21 mouse cellular contexts compared by ENCODE assay signal in the genomic region with DNA sequence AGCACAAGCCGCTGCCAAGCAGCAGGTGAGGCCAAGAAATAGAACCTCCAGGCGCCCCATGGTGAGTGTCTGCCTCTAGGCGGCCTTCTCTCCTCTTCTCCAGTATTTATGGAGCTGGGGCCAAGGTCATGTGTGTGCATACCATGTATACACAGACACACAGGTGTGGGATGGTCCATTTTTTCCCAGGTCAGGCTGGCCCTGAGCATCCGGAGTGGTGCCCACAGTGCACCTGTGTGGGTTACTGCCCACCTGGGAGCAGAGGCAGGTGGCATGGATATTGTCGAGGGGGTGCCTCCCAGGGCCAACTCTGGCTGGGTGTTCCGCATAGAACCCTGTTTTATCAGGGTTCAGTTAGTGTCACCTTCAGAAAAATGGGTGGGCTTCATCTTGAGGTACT. TPM values are rescaled to one million over a fixed set of nuclear protein-coding genes. Genes with fewer than 3 reads are reported as not detected.
DNase-seq lines count a peak whose midpoint lies in the region; ATAC-seq and TF ChIP-seq lines count a peak whose summit lies in the region.
"Had no signal": no experiment of that assay in that cellular context is flagged by ENCODE, and none has a peak within 500 bp of the region (broad histone marks: within the 10 kb centered on the region; RNA-seq: fewer than 3 reads in every experiment).

Gene Cel (minus strand): TSS at position 101 of the 400 bp plus-strand sequence.

- peak; percentile 46 for ATAC-seq in intestine, embryonic 15.5 days
- ATAC-seq in limb, embryonic 13.5 days (ENCODE audit: low FRiP score, low read depth) = no peak
- no peak for ATAC-seq in erythroid progenitor cell, adult 5-6 weeks (replicated peaks; ENCODE audit: low FRiP score, poor library complexity, severe bottlenecking)
- ATAC-seq: forebrain, embryonic 13.5 days; forebrain, postnatal 0 days had no signal

- H3K4me1 ChIP-seq in spleen, adult 2 months (ENCODE audit: control insufficient read depth, insufficient read depth, insufficient read length) = no peaks in the 10 kb centered on the region
- no peaks in the 10 kb centered on the region for H3K4me1 ChIP-seq in intestine, embryonic 15.5 days (replicated peaks)
- 0 out of 2 replicates have a peak, but pooled peaks cover 10% of the 10 kb centered on the region for H3K4me1 ChIP-seq in limb, embryonic 13.5 days
- H3K4me1 ChIP-seq: forebrain, embryonic 13.5 days; heart, embryonic 13.5 days; hindbrain, embryonic 15.5 days had no signal

- H3K4me3 ChIP-seq in spleen, adult 2 months (ENCODE audit: extremely low read depth, insufficient read depth, insufficient read length) = no peak within 1 kb of the TSS
- no peak within 1 kb of the TSS for H3K4me3 ChIP-seq in intestine, embryonic 15.5 days (replicated peaks)
- no peak within 1 kb of the TSS for H3K4me3 ChIP-seq in limb, embryonic 13.5 days
- H3K4me3 ChIP-seq: forebrain, embryonic 13.5 days; heart, embryonic 13.5 days; hindbrain, embryonic 15.5 days had no signal

- no peaks in the 10 kb centered on the region for H3K9me3 ChIP-seq in intestine, embryonic 15.5 days
- H3K9me3 ChIP-seq in limb, embryonic 13.5 days = no peaks in the 10 kb centered on the region
- H3K9me3 ChIP-seq: forebrain, embryonic 13.5 days; heart, embryonic 13.5 days; hindbrain, embryonic 15.5 days had no signal

- DNase-seq in spleen, adult 2 months (ENCODE audit: low read depth in 1 of 2, low spot score in 2 of 2) = no peak
- no peak for DNase-seq in spleen, postnatal 14 days (ENCODE audit: low spot score in 2 of 2)
- DNase-seq in ovary, postnatal 10 days (ENCODE audit: low spot score) = no peak
- DNase-seq: adrenal gland, adult 8-10 months; adrenal gland, postnatal 36 days; cerebellum, postnatal 10 days; forebrain, postnatal 0 days; gastrocnemius, postnatal 36 days; heart, adult 11 months; heart, postnatal 36 days had no signal

- no peak within 1 kb of the TSS for H3K9ac ChIP-seq in intestine, embryonic 15.5 days
- H3K9ac ChIP-seq in limb, embryonic 13.5 days = no peak within 1 kb of the TSS
- H3K9ac ChIP-seq: forebrain, embryonic 13.5 days; forebrain, postnatal 0 days; heart, embryonic 13.5 days; hindbrain, embryonic 15.5 days had no signal

- peaks cover 7% of the 10 kb centered on the region for H3K36me3 ChIP-seq in spleen, adult 2 months (ENCODE audit: control insufficient read depth, insufficient read depth, low read length)
- peaks cover 16% of the 10 kb centered on the region for H3K36me3 ChIP-seq in intestine, embryonic 15.5 days
- peaks cover 35% of the 10 kb centered on the region for H3K36me3 ChIP-seq in limb, embryonic 13.5 days

- H3K27me3 ChIP-seq in spleen, adult 2 months (ENCODE audit: control insufficient read depth, insufficient read depth, low read length) = no peaks in the 10 kb centered on the region
- H3K27me3 ChIP-seq in intestine, embryonic 15.5 days (replicated peaks) = no peaks in the 10 kb centered on the region
- no peaks in the 10 kb centered on the region for H3K27me3 ChIP-seq in limb, embryonic 13.5 days
- H3K27me3 ChIP-seq: forebrain, embryonic 13.5 days; hindbrain, embryonic 15.5 days had no signal

- WGBS in spleen, adult 2 months = 87% methylated on average over 6 of the region's 6 CpGs
- WGBS in intestine, embryonic 15.5 days = 62% methylated on average over 6 of the region's 6 CpGs
- 61% methylated on average over 6 of the region's 6 CpGs for WGBS in limb, embryonic 13.5 days

- no peak within 1 kb of the TSS for H3K27ac ChIP-seq in spleen, adult 2 months (ENCODE audit: insufficient read depth, low read length)
- H3K27ac ChIP-seq in intestine, embryonic 15.5 days = no peak within 1 kb of the TSS
- H3K27ac ChIP-seq in limb, embryonic 13.5 days = peak within 1 kb of the TSS; percentile 44; the same call in 1 of the 2 replicates
- H3K27ac ChIP-seq: forebrain, embryonic 13.5 days; heart, embryonic 13.5 days; hindbrain, embryonic 15.5 days had no signal

- H3K4me2 ChIP-seq in intestine, embryonic 15.5 days (replicated peaks) = no peak within 1 kb of the TSS
- H3K4me2 ChIP-seq in limb, embryonic 13.5 days (replicated peaks) = no peak within 1 kb of the TSS
- H3K4me2 ChIP-seq: forebrain, embryonic 13.5 days; heart, embryonic 13.5 days; hindbrain, embryonic 15.5 days had no signal

- no peak for TF ChIP-seq CTCF in spleen, adult 2 months (IDR thresholded peaks at IDR 0.05; ENCODE audit: extremely low read depth, insufficient read depth, insufficient read length, insufficient replicate concordance)

- TF ChIP-seq POLR2A in spleen, adult 2 months (IDR thresholded peaks at IDR 0.05; ENCODE audit: low read depth, low read length) = no peak

RNA-seq across cellular contexts. Expression of gene Cel, which starts in this region (rescaled TPM):
- polyA plus RNA-seq in spleen, adult 2 months (2012; rRNA removed) = 1,405 and 1,688 TPM in 2 replicates
- 159 and 428 TPM in 2 replicates for polyA plus RNA-seq in intestine, embryonic 15.5 days (2015; fragmentation: Nextera tagmentation; extraction: Ambion mirVana)
- 0.11 TPM in 1 of 2 replicates, not detected in the other for polyA plus RNA-seq in limb, embryonic 13.5 days (2015; fragmentation: Nextera tagmentation; extraction: Ambion mirVana)
- not detected in 2 replicates for total RNA-seq in erythroid progenitor cell, adult 5-6 weeks (2015; ENCODE audit: low replicate concordance)
- total RNA-seq in erythroid progenitor cell, adult 5-6 weeks (2017; ENCODE audit: low replicate concordance) = not detected in 2 replicates
- total RNA-seq: adrenal gland, adult 8-10 months; adrenal gland, postnatal 36 days; ES-E14; forebrain, postnatal 0 days; gastrocnemius, adult 8-10 months; gastrocnemius, postnatal 36 days; heart, postnatal 36 days had no signal
- polyA plus RNA-seq: embryonic facial prominence, embryonic 11.5 days; forebrain, embryonic 13.5 days; forebrain, postnatal 0 days; heart, embryonic 13.5 days; heart, postnatal 0 days; hindbrain, embryonic 11.5 days had no signal

Comparison
In these comparisons a context has a peak if more than half of its experiments do, and no peak if none do; other contexts are left out.
1. RNA of gene Cel (polyA plus RNA-seq): 1,405 to 1,688 TPM in spleen, adult 2 months and 159 to 428 TPM in intestine, embryonic 15.5 days; 0.11 TPM in limb, embryonic 13.5 days; every median in the first group is over 100 times any median in the second.